Mouse (Mus musculus): Measurements from ENCODE around the gene Fras1. TPM values are rescaled to one million over a fixed set of nuclear protein-coding genes. Genes with fewer than 3 reads are reported as not detected.

Fras1 gene
- total and polyA plus RNA-seq, 2 experiments from 2014 or later, result 4.0 to 43.0 TPM

DNA sequence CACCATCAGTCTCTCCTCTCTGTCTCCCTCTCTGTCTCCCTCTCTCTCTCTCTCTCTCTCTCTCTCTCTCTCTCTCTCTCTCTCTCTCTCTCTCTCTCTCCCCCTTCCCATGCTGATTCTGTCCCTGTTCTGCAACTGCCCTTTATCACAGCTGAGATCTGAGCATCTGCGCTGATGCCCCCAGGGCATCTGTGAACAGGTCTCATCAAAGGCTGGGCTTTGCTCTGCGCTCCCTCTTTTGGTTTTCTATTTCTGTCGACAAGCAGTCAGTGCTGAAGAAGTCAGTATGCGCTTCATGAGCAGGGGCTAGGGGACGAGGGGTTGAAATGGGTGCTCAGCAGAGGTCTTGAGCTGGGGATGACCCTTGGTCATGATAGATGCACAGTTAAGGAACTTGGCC is 206.2 kb downstream of the Fras1 start:
- Histone ChIP-seq H3K4me3 (ENCODE audit: low read depth, low read length) (no peak overlapping the region), H3K27me3 (ENCODE audit: control insufficient read depth, insufficient read depth, low read length) (no peaks in the 10 kb centered on the region), H3K4me2 (ENCODE audit: low read depth, low read length) (no peak overlapping the region), H3K27ac (ENCODE audit: low read depth) (no peak overlapping the region), H3K9ac (replicated peaks; ENCODE audit: low read depth, low read length) (no peak overlapping the region), H3K36me3 (replicated peaks; ENCODE audit: control insufficient read depth, insufficient read depth, low read length) (no peaks in the 10 kb centered on the region), H3K4me1 (ENCODE audit: control insufficient read depth, insufficient read depth) (no peaks in the 10 kb centered on the region), H3K9me3 (replicated peaks; ENCODE audit: control insufficient read depth, low read length) (no peaks in the 10 kb centered on the region)
- ATAC-seq (ENCODE audit: insufficient read depth, low read depth) (no peak), DNase-seq (ENCODE audit: low spot score) (no peak)
- no peak for TF ChIP-seq CTCF (IDR thresholded peaks at IDR 0.05; ENCODE audit: low read depth)
- TF ChIP-seq EP300 (IDR thresholded peaks at IDR 0.05; ENCODE audit: low read depth), result no peak
- WGBS, result 40% methylated on average over 5 of the region's 5 CpGs

DNA sequence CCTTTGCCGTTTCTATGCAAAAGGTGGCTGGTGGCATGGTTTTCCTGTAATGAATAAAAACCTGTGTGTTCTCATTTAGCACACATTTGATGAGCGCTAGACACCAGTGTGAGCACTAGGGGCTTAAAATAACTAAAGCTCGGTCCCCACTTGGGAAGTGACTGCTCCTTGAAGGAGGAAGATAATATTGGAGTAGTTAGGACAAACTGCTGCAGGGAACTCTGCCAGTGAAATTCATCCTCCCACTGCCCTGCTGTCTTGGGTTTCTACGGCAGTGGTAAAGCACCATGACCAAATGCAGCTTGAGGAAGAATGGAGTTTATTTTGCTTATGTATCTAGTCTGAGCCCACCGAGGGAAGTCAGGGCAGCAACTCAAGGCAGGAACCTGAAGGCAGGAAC is 211.0 kb downstream of the Fras1 start:
- Histone ChIP-seq H3K4me3 (ENCODE audit: low read depth, low read length) (no peak overlapping the region), H3K4me1 (ENCODE audit: control insufficient read depth, insufficient read depth) (no peaks in the 10 kb centered on the region), H3K9ac (replicated peaks; ENCODE audit: low read depth, low read length) (no peak overlapping the region), H3K36me3 (replicated peaks; ENCODE audit: control insufficient read depth, insufficient read depth, low read length) (no peaks in the 10 kb centered on the region), H3K27me3 (ENCODE audit: control insufficient read depth, insufficient read depth, low read length) (no peaks in the 10 kb centered on the region), H3K27ac (ENCODE audit: low read depth) (no peak overlapping the region), H3K9me3 (replicated peaks; ENCODE audit: control insufficient read depth, low read length) (no peaks in the 10 kb centered on the region), H3K4me2 (ENCODE audit: low read depth, low read length) (no peak overlapping the region)
- TF ChIP-seq EP300 (IDR thresholded peaks at IDR 0.05; ENCODE audit: low read depth) (no peak), CTCF (IDR thresholded peaks at IDR 0.05; ENCODE audit: low read depth) (no peak)
- ATAC-seq (ENCODE audit: insufficient read depth, low read depth) (no peak), DNase-seq (ENCODE audit: low spot score) (no peak)
- WGBS, result 79% methylated on average over 5 of the region's 5 CpGs

DNA sequence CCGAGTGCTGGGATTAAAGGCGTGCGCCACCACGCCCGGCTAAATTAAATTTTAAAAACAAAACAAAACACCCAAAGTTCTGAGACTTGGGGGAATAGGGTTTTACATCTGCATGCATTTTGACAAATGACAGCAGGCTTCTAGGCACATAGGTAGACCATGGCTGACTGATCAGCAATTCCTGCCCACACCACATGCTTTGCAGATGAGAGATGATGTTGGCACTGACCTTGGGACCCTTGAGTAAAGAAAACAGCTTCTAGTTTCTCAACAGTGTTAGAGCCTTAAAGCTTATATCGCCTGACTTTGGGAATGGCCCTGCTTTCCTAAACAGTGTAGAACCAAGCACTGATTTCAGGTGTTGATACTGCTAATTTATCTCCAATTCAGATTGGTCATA is 216.9 kb downstream of the Fras1 start:
- Histone ChIP-seq H3K27ac (ENCODE audit: low read depth) (no peak overlapping the region), H3K4me1 (ENCODE audit: control insufficient read depth, insufficient read depth) (no peaks in the 10 kb centered on the region), H3K36me3 (replicated peaks; ENCODE audit: control insufficient read depth, insufficient read depth, low read length) (no peaks in the 10 kb centered on the region), H3K9ac (replicated peaks; ENCODE audit: low read depth, low read length) (no peak overlapping the region), H3K27me3 (ENCODE audit: control insufficient read depth, insufficient read depth, low read length) (no peaks in the 10 kb centered on the region), H3K4me2 (ENCODE audit: low read depth, low read length) (no peak overlapping the region), H3K9me3 (replicated peaks; ENCODE audit: control insufficient read depth, low read length) (no peaks in the 10 kb centered on the region), H3K4me3 (ENCODE audit: low read depth, low read length) (no peak overlapping the region)
- TF ChIP-seq CTCF (IDR thresholded peaks at IDR 0.05; ENCODE audit: low read depth) (no peak), EP300 (IDR thresholded peaks at IDR 0.05; ENCODE audit: low read depth) (no peak)
- no peak for ATAC-seq (ENCODE audit: insufficient read depth, low read depth)
- DNase-seq (ENCODE audit: low spot score), result no peak
- WGBS, result 93% methylated on average over 6 of the region's 6 CpGs

DNA sequence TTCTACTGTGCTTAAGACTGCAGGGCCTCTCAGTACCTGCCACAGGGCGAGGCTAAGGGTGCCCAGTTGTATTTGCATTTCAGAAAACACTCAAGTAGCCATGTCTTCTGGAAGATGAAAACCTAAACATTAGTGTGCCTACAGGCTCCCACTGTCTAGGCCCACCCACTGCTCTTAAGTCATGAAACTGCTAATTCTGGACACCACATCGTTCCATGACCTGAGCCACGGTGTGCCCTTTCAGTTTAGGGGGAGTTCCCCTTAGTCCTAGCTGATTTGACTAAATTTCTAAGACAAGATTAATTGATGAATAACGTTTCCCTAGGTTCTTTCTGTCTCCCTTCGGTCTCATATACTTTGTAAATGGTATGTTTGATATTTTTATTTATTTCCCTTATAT is 222.0 kb downstream of the Fras1 start:
- no peak for TF ChIP-seq EP300 (IDR thresholded peaks at IDR 0.05; ENCODE audit: low read depth)
- TF ChIP-seq CTCF (IDR thresholded peaks at IDR 0.05; ENCODE audit: low read depth), result no peak
- H3K36me3 ChIP-seq (replicated peaks; ENCODE audit: control insufficient read depth, insufficient read depth, low read length), result no peaks in the 10 kb centered on the region
- H3K27ac ChIP-seq (ENCODE audit: low read depth), result no peak overlapping the region
- no peaks in the 10 kb centered on the region for H3K4me1 ChIP-seq (ENCODE audit: control insufficient read depth, insufficient read depth)
- no peak overlapping the region for H3K9ac ChIP-seq (replicated peaks; ENCODE audit: low read depth, low read length)
- no peak for ATAC-seq (ENCODE audit: insufficient read depth, low read depth)
- H3K4me2 ChIP-seq (ENCODE audit: low read depth, low read length), result no peak overlapping the region
- 91% methylated on average over 5 of the region's 5 CpGs for whole genome bisulfite sequencing
- H3K4me3 ChIP-seq (ENCODE audit: low read depth, low read length), result no peak overlapping the region
- H3K27me3 ChIP-seq (ENCODE audit: control insufficient read depth, insufficient read depth, low read length), result no peaks in the 10 kb centered on the region
- H3K9me3 ChIP-seq (replicated peaks; ENCODE audit: control insufficient read depth, low read length), result no peaks in the 10 kb centered on the region
- no peak for DNase-seq (ENCODE audit: low spot score)

DNA sequence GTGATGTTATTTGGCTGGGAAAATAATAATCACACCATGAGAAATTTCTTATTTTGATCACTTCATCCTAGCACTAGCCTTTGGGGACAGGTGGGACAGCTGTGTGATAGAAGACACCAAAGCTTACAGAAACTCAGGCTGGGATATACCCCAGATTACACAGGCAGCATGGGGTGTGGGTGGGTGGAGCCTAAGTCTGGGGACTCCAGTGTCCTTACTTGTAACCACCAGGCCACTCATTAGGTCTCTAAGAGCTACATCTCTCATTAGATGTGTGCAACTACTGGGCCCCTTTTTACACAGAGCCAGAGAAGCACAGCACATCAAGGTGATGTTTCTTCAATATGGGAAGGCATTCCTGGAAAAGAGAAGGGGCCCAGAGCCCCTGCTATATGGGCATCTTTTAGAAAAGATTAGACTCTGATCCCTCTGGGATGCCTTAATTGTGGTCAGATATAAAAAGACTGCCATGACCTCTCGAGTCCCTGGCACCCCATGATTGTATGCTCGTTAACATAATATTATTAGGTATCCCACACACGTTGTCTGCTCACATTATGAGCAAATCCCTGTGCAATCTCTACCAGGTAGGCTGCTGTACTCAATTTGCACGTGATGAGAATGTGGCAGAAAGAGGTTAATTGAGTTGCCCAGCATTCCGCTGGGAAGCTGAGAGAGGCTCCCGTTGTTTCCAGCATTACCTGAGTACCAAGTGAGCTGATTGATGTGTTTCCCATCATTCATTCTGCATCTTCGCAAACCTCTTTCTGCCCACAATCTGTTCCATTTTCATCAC is 230.4 kb downstream of the Fras1 start:
- TF ChIP-seq EP300 (IDR thresholded peaks at IDR 0.05; ENCODE audit: low read depth) (no peak), CTCF (IDR thresholded peaks at IDR 0.05; ENCODE audit: low read depth) (no peak)
- H3K27ac ChIP-seq (ENCODE audit: low read depth), result no peak overlapping the region
- no peak overlapping the region for H3K4me3 ChIP-seq (ENCODE audit: low read depth, low read length)
- no peaks in the 10 kb centered on the region for H3K27me3 ChIP-seq (ENCODE audit: control insufficient read depth, insufficient read depth, low read length)
- ATAC-seq (ENCODE audit: insufficient read depth, low read depth), result no peak
- no peaks in the 10 kb centered on the region for H3K4me1 ChIP-seq (ENCODE audit: control insufficient read depth, insufficient read depth)
- no peak for DNase-seq (ENCODE audit: low spot score)
- H3K9me3 ChIP-seq (replicated peaks; ENCODE audit: control insufficient read depth, low read length), result no peaks in the 10 kb centered on the region
- no peak overlapping the region for H3K9ac ChIP-seq (replicated peaks; ENCODE audit: low read depth, low read length)
- 83% methylated on average over 7 of the region's 7 CpGs for WGBS
- no peak overlapping the region for H3K4me2 ChIP-seq (ENCODE audit: low read depth, low read length)
- no peaks in the 10 kb centered on the region for H3K36me3 ChIP-seq (replicated peaks; ENCODE audit: control insufficient read depth, insufficient read depth, low read length)

DNA sequence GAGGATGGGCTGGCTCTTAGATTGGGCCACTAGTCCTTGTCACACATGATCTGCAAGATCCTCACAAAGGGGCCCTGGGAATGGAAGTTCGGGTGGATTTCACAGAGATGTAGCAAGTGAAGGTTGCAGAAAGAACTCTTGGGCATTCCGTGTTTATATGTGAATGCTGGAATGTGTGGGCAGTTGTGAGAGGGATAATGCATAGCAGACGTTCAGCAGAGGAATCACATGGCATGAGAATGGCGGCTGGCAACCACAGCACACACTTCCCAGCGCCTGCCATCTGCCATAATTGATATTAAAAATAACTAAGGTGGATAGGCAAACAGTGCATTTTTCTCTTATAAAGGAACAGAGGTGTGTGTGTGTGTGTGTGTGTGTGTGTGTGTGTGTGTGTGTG is 234.3 kb downstream of the Fras1 start:
- H3K36me3 ChIP-seq (replicated peaks; ENCODE audit: control insufficient read depth, insufficient read depth, low read length), result no peaks in the 10 kb centered on the region
- DNase-seq (ENCODE audit: low spot score), result no peak
- TF ChIP-seq CTCF (IDR thresholded peaks at IDR 0.05; ENCODE audit: low read depth) (no peak), EP300 (IDR thresholded peaks at IDR 0.05; ENCODE audit: low read depth) (no peak)
- H3K9me3 ChIP-seq (replicated peaks; ENCODE audit: control insufficient read depth, low read length), result no peaks in the 10 kb centered on the region
- ATAC-seq (ENCODE audit: insufficient read depth, low read depth), result no peak
- H3K4me2 ChIP-seq (ENCODE audit: low read depth, low read length), result no peak overlapping the region
- no peak overlapping the region for H3K9ac ChIP-seq (replicated peaks; ENCODE audit: low read depth, low read length)
- 80% methylated on average over 5 of the region's 5 CpGs for WGBS
- no peak overlapping the region for H3K4me3 ChIP-seq (ENCODE audit: low read depth, low read length)
- H3K27ac ChIP-seq (ENCODE audit: low read depth), result no peak overlapping the region
- no peaks in the 10 kb centered on the region for H3K4me1 ChIP-seq (ENCODE audit: control insufficient read depth, insufficient read depth)
- H3K27me3 ChIP-seq (ENCODE audit: control insufficient read depth, insufficient read depth, low read length), result no peaks in the 10 kb centered on the region

Data from heart, postnatal 0 days (tissue).